Mouse (Mus musculus): ENCODE results near the gene Nhp2.

The Nhp2 gene

DNA sequence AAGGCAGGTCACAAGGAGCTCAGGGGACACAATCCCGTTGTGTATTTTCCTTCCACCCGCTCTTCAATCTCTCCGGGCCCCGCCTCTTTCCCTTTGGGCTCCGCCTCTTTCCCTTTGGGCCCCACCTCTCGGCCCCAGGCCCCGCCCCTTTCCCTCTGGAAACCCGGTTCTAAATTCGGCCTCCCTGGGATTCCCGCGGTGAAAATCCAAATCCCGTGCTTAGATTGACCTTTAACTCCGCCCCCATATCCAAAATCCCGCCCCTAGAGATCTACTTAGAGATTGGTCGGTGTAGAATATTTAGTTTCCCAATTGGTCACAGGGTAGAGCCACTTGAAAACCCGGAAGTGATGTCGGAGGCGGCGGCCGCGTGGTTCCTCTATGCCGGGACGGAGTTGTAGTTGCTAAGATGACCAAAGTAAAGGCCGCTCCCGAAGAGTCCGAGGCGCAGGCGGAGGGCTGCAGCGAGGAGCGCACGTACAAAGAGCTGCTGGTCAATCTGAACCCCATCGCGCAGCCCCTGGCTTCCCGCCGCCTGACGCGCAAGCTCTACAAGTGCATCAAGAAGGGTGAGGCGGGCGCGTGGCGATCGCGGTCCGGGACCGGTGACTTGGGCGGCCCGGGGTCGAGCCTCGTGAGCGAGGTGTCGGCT, at the start of gene Nhp2:
TSS of gene Nhp2 (plus strand) at position 327 of the 652 bp plus-strand sequence.
- DNase-seq, result peak; percentile 97 to 98

DNA sequence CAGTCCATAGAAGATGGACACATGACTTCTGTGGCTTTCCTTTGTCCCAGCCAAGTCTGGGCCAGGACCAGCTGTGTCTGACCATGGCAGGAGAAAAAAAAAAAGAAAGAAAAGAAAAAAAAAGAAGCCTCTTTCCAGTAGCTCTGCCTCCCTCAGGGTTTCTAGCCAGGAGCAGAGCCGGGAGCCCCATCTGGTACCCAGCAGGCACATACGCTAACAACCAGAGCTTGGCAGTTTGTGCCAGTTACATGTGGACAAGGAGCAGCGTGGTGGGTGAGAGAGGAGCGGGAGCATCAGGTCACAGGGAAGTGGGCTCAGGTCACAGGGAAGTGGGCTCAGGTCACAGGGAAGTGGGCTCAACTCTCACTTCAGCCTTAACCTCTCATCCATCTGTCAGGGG, 43.1 kb upstream of the Nhp2 start:
- no peak for DNase-seq

GRCm38 (mm10) chr11:51577587-51577986, 41.9 kb upstream of the Nhp2 start:
- DNase-seq, result no peak

- no peak for DNase-seq
Measured at GRCm38 (mm10) chr11:51579024-51579423, 40.5 kb upstream of the Nhp2 start.

GRCm38 (mm10) chr11:51582713-51583112, 36.8 kb upstream of the Nhp2 start:
- peak; percentile 76 to 84 for DNase-seq

DNA sequence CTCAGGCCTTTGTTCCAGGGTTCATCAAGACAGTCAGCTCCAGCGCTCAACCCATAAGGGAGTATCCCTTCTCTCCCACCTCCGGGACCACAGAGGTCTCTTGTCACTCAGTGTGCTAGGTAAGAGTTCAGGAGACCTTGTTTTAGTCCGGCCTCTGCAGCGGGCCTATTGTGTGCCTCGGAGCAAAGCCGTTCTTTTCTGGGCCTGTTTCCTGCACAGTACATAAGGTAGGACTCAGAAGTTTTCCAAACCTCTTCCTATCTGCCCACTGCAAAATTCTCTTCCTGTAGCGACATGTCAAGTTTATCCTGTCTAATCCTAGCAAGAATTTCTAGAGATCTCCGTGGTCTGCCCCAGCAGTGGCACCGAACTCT, 35.5 kb upstream of the Nhp2 start:
- DNase-seq, result no peak

- peak; percentile 98 to 99 for DNase-seq
Measured at GRCm38 (mm10) chr11:51584431-51585248, 34.9 kb upstream of the Nhp2 start, which contains the start of gene Phykpl. Gene Phykpl (plus strand): TSS chr11:51584757.

GRCm38 (mm10) chr11:51585608-51586252, 33.8 kb upstream of the Nhp2 start:
- no peak for DNase-seq

- no peak for DNase-seq
Measured at GRCm38 (mm10) chr11:51586411-51586810, 33.1 kb upstream of the Nhp2 start.

GRCm38 (mm10) chr11:51587059-51587458, 32.5 kb upstream of the Nhp2 start:
- no peak for DNase-seq

- no peak for DNase-seq
Measured at GRCm38 (mm10) chr11:51588833-51589232, 30.7 kb upstream of the Nhp2 start.

DNA sequence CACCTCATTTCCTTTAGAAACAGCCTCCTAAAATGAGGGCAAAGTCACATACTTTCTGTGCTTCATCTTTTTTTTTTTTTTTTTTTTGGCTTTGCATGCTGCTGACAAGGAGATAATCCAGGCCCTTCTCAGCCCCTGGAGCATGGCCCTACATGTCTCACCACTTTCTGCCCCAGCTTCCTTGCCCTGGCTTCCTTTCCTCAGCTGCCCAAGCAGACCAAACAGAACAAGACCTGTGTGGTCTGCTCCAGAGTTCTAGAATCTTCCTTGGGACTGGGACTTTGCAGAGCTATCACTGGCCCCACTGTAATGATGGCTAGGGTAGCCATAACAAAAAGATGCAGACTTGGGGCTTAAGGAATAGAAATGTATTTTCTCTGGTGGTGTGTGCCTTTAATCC, 29.5 kb upstream of the Nhp2 start:
- DNase-seq, result no peak

DNA sequence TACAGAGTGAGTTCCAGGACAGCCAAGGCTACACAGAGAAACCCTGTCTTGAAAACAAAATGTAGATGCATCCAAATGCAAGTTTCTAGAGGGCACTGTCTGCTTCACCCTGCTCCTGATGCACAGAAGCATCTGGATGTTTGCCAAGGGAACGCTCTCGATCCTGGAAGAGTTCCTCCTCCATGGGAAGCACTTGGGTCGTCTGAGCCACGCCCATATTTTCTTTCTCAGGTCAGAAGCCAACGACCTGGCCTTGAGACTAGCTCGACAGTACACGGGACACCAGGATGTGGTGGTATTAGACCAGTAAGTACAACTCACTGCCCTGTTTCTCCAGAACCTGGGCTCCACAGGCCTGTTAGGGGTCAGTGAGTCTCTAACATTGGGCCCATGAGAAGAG, 28.4 kb upstream of the Nhp2 start:
- DNase-seq, result peak in 1 of 2 experiments; percentile 33

DNA sequence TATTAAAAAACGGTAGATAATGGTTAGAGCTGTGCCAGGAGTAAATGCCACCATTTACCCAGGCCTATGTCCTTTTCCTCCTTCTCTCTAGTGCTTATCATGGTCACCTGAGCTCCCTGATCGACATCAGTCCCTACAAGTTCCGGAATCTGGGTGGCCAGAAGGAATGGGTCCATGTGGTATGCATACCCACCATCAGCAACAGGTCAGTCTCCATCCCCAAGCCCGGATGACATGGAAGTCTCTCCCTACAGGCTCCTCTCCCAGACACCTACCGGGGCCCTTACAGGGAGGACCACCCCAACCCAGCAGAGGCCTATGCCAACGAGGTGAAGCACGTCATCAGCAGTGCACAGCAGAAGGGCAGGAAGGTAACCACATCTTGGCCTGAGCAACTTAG, 27.6 kb upstream of the Nhp2 start:
- DNase-seq, result no peak

- no peak for DNase-seq
Measured at GRCm38 (mm10) chr11:51593368-51593767, 26.2 kb upstream of the Nhp2 start.

DNA sequence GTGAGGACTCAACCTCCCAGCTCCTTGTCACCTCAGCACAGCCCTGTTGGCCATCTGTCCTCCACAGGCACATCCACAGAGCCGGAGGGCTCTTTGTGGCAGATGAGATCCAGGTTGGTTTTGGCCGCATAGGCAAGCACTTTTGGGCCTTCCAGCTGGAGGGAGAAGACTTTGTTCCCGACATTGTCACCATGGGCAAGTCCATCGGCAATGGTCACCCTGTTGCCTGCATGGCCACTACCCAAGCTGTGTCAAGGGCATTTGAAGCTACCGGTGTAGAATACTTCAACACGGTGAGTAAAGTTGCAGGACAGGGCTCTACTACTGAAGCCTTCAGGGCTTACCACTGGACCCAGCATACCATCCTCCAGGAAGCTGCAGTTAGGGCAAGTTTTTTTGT, 25.7 kb upstream of the Nhp2 start:
- no peak for DNase-seq

DNA sequence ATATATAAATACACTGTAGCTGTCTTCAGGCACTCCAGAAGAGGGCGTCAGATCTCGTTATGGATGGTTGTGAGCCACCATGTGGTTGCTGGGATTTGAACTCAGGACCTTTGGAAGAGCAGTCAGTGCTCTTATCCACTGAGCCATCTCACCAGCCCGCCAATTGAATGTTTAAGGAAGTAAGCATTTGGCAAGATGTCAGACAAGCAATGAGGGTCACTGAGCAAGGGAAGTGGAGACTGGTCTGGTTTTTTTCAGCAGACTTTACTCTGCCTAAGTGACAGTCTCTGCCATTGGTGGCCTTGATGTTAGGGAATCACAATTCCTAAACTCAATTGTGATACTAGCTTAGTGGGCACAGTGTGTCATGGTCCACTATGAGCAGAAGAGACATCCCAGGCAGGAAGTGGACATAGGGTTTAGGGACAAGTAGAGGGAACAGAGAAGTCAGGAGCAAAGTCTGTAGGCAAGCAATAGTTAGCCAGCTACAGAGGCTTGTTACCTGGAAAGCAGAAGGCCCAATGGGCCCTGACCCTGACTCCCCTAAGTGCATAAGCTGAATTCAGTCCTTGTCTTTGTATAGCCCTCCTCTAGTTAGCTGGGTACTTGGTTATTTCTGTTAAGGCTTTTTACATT, 24.7 kb upstream of the Nhp2 start:
- DNase-seq, result no peak

DNA sequence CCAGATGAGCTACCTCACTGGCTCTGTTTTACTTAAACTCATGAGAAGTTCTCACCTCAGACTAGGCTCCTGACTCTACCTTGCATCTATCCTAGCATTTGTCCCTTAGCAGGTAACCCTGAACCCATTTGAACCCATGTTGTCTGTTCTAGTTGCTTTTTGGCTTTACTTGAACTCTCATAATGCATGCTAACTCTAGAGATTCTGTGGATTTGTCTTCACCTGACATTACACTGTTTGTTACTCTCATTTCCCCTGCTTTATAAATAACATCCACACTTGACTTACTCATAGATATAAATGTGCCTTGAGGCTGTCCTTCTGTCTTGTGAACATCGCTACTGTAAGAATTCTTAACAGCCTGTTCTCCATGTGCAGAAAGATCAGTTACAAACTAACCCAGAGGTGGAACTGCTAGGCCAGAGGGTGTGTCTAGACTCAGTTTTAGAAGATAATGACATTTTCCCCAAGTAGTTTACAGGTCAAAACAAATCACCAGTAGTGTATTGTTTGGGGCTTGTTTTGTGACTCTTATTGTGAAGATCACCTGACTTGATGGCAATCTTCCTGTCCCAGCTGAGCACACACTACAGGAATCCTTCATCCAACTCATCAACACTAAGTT, 24.0 kb upstream of the Nhp2 start:
- no peak for DNase-seq

- DNase-seq, result no peak
Measured at GRCm38 (mm10) chr11:51597553-51597952, 22.0 kb upstream of the Nhp2 start.

- DNase-seq, result no peak
Measured at GRCm38 (mm10) chr11:51602253-51602652, 17.3 kb upstream of the Nhp2 start.

- DNase-seq, result peak; percentile 94 to 96
Measured at GRCm38 (mm10) chr11:51605602-51606446, 13.7 kb upstream of the Nhp2 start.

All from lung, adult 18-20 months (tissue).